Mouse (Mus musculus): Measurements from ENCODE around the gene Pla2g4b.

The Pla2g4b gene

DNA sequence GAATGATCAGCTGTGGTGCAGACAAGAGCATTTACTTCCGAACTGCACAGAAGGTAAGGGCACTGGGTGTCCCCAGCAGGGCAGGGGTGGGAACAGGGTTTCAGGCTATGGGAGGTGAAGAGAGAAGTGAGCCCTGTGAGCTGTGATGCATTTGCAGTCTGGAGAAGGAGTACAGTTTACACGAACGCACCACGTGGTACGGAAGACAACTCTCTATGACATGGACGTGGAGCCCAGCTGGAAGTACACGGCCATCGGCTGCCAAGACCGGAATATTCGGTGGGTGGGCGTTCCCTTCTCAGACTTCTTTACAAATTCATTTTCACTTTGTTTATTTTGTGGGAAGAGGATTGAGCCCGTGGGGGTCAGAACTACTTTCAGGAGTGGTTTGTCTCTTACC is 15.6 kb upstream of the Pla2g4b start:
- DNase-seq, result no peak

DNA sequence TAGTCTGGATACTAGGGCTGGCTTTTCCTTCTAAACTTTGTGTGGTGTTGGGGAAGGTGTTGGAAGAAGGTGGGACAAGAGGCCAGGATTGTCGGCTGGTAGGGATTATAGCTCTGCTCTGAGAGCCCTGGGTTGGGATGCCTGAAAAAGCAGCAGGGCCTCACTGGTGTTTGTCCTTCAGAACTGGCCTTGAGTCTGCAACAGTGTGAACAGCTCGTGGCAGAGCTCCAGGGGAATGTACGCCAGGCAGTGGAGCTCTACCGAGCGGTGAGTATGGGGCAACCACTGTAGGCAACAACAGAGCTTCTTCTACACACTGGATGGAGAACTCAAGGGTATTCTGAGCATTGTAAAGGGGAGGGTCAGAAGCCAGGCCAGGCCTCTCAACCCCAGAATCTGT is 8.9 kb upstream of the Pla2g4b start:
- no peak for DNase-seq

DNA sequence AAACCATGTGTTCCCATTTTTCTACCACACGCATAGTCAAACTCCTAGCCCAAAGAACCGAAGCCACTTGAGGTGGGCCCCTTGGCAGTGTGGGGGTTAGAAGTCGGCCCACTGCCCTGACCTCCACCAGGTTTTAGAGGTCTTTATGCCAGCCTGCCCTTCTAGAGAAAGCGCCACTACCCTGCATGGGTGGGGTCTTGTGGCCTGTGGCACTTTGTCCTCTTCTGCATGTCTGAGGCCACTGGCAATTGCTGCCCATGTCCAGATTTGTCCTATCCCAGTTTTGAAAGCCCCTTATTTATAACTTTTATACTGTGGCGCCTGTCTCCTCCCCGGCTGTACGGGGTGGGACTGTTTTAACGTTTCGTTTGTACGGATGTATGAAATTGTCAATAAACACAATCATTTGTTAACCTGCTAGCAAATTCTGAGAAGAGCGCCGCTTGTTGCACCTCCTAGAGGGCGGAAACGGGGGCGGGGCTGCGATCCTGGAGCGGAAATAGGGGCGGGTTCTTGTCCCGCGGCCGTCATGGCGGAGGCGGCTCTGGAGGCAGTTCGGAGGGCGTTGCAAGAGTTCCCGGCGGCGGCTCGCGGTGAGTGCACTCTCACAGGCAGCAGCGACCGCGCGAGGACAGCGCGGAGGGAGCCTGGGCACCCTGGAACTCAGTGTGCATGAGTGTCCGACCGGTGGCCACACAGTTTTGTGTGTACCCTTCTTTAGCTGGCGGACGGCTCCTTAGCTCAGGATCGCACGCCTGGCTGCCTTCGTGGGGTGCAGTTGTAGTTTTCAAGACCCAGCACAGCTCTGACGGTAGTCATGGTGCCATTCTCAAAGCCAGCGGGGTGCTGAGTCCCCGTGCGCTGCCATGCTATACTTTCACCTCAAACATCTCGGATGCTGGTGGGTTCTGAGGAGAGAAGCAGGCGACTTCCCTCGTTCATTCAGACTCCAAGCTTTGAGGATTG is 6.0 kb upstream of the Pla2g4b start, which contains the start of the genes Jmjd7 and Gm28042:
TSS of gene Jmjd7 (plus strand) at position 500 of the 966 bp plus-strand sequence.
TSS of gene Gm28042 (plus strand) at position 510 of the 966 bp plus-strand sequence.
- peak; percentile 96 for DNase-seq

DNA sequence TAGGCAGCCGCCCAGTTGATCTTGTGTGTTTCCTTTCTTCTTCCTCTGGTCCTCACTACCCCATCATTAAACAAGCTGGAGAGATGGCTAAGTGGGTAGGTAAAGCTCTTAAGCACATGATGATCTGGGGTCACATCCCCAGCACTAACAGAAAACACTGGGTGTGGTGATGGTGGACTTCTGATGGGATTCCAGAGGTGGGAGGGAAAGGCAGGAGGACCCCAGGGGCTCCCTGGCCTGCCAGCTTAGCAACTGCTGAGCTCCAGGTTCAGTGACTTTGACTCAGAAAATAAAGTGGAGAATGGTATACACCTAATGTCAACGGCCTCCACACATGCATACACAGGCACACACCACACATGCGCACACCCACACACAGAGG is 5.3 kb upstream of the Pla2g4b start:
- DNase-seq, result no peak

- DNase-seq, result no peak
Measured at GRCm38 (mm10) chr2:120030380-120030779, 2.8 kb upstream of the Pla2g4b start.

DNA sequence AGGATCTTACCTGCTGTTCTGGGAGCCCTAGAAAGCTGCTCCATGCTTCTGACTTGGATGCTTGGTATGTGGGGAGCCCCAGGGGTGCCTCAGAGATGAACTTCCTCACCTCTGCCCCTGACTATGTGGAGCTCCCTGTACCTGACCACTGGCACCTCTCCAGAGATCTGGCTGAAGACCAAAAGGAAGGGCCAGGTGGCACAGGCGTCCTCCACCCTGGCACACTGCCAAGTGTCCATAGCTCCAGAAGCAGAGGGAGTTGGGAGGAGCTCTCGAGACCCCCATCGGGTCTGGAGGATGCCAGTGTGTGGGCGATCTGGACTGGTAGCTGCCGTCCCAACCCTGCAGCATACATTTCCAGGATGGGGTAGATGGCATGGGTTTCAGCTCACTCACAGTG is 509 bp downstream of the Pla2g4b start:
- DNase-seq, result no peak

- no peak for DNase-seq
Measured at GRCm38 (mm10) chr2:120037744-120038143, 4.5 kb downstream of the Pla2g4b start.

DNA sequence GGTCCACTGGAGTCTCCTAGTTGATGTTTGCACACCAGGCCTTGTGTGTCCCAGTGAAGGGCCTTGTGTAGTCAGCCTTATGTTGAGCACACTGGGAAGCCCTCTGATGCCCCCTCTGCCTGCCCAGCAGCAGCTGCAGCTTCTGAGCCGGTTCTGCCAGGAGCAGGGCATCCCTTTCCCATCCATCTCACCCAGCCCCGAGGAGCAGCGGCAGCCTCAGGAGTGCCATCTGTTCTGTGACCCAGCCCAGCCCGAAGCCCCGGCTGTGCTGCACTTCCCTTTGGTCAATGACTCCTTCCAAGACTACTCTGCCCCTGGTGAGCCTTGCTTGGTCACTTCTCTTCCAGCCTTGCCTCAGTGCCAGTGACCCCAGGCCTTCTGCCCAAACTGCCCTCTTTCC is 7.8 kb downstream of the Pla2g4b start:
- DNase-seq, result no peak

DNA sequence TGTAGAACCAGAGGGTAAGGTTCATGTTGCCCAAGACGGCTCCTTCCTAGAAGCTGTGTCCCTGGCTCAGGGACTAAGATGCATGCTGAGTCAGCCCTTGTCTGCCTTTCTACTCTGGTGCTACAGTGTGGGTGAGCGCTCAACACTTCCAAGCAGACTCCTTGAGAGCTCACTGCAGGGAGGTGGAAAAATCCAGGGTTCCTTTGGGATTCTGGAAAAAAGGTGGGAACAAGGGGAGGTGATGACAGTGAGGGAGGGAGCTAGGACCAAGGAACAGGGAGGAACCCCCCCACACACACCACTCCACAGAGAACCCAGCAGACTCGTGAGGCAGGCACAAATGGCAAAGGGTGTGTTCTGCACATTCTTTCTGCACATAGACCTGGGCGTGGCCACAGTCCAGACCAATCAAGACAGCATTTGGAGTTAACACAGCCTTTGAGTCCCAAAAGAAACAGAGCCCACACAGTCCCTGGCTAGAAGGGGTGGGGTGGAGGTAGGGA is 10.9 kb downstream of the Pla2g4b start:
- no peak for DNase-seq

GRCm38 (mm10) chr2:120044676-120045075 is 11.5 kb downstream of the Pla2g4b start:
- no peak for DNase-seq

DNA sequence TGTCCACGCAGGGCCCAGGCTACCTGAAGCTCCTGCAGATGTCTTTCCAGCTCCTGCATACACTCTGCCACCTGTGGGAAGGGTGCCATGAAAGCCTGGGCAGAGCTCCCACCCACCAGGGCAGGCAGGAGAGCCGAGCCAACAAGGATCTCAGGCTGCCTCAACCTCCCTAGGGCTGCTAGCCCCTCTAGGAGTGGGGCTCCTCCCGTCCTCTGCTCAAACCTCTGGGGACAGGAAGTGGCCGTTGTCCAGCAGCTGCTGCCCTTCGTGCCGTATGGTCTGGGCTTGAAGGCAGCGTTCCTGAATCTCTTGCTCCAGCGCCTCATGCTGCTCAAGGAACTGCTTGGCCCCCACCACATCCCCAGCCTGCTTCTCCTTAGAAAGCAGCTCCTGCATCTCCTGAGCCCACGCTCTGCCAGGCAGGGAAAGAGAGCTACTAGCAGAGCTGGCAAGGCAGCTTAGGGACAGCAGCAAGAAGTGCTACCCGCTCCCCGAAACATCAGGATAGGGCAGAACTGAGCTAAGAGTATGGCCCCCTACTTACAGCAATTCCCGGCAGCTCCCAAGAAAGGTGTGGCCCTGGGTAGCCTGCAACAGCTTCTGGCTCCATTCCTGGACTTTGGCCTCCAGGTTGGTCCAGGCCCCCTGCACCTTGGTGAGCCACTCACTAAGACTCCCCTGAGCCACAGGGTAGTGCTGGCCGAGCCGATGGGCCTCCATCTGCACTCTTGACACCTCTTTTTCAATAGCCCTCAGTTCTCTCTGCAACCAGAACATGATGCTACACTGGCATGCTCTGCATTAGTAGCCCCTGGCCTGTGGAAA is 13.5 kb downstream of the Pla2g4b start:
- no peak for DNase-seq

- DNase-seq, result no peak
Measured at GRCm38 (mm10) chr2:120048173-120048572, 15.0 kb downstream of the Pla2g4b start.

GRCm38 (mm10) chr2:120049632-120050274 is 16.5 kb downstream of the Pla2g4b start:
- DNase-seq, result peak; percentile 18

- DNase-seq, result no peak
Measured at GRCm38 (mm10) chr2:120051405-120051804, 18.2 kb downstream of the Pla2g4b start.

GRCm38 (mm10) chr2:120054771-120055552 is 21.7 kb downstream of the Pla2g4b start:
- no peak for DNase-seq

DNA sequence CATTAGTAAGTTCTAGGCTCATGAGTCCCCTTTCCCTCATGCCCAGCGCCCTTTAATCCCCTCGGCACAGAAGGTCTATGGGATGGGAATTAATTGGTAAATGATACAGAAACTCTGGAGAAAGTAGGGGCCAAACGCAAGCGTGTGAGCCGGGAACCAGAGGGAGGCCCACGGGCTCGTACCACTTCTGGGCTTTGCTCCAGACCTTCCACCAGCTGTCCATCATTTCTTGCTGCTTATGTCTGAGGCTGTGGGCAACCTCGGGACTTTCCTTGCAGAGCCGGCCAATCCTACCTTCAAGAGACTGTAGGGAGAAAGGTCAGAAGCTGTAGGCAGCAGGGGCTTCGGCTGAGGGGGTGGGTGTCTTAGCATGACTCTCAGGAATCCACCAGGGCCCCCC is 22.7 kb downstream of the Pla2g4b start:
- DNase-seq, result no peak

- DNase-seq, result no peak
Measured at GRCm38 (mm10) chr2:120058818-120059217, 25.6 kb downstream of the Pla2g4b start.

- no peak for DNase-seq
Measured at GRCm38 (mm10) chr2:120059466-120059865, 26.2 kb downstream of the Pla2g4b start.

GRCm38 (mm10) chr2:120060190-120060589 is 27.0 kb downstream of the Pla2g4b start:
- no peak for DNase-seq

- no peak for DNase-seq
Measured at GRCm38 (mm10) chr2:120060651-120061050, 27.4 kb downstream of the Pla2g4b start.

DNA sequence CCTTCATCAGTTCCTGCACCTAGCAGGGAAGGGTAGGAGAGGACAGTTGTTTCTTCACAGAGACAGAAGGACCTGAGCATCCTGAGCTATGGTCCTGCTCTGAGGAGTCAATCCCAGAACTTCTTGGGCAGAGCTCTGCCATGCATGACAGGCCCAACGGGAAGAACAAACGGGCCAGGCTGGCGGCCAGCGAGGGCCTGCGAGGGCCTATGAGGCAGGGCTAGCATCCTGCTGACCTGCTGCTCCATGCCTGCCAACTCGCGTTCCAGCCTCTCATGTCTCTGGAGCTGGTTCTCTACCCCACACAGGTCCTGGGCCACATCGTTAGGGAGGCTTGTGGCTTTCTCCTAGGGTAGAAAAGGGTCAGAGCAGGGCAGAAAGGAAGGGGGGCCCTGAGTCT is 29.0 kb downstream of the Pla2g4b start:
- DNase-seq, result no peak

- no peak for DNase-seq
Measured at GRCm38 (mm10) chr2:120064639-120065038, 31.4 kb downstream of the Pla2g4b start.

Data from thymus, postnatal 25 days (tissue).